Mouse (Mus musculus) embryonic facial prominence, embryonic 15.5 days (tissue): ENCODE data around the gene Pcyt1a. TPM values are rescaled to one million over a fixed set of nuclear protein-coding genes. Genes with fewer than 3 reads are reported as not detected.

ENCODE experiments used
- ATAC-seq: fragments of 200-750 bp; cut with Nextera tagmentation; 2 replicates; pipeline ENCODE4 v1.8.0; 2017; ENCODE audit warnings: low read depth, moderate TSS enrichment; ENCODE audit not compliant: insufficient number of reproducible peaks, low FRiP score, low TSS enrichment
- H3K27ac ChIP-seq: fragments of 300-500 bp; sonication (generic); replicated peaks from 2 replicates; pipeline ENCODE4 v1.5.1; 2015; ENCODE audit warnings: mild to moderate bottlenecking, inconsistent platforms
- H3K27me3 ChIP-seq: fragments of 300-500 bp; sonication (generic); 2 replicates; pipeline ENCODE4 v1.6.1; 2015; ENCODE audit warnings: inconsistent platforms
- H3K36me3 ChIP-seq: fragments of 300-500 bp; sonication (generic); 2 replicates; pipeline ENCODE4 v1.6.1; 2015; ENCODE audit warnings: mild to moderate bottlenecking, inconsistent platforms
- H3K4me1 ChIP-seq: fragments of 300-500 bp; sonication (generic); 2 replicates; pipeline ENCODE4 v1.6.1; 2015; ENCODE audit warnings: inconsistent platforms
- H3K4me2 ChIP-seq: fragments of 300-500 bp; sonication (generic); replicated peaks from 2 replicates; pipeline ENCODE4 v1.6.1; 2015; ENCODE audit warnings: mild to moderate bottlenecking, inconsistent platforms
- H3K4me3 ChIP-seq: fragments of 300-500 bp; sonication (generic); replicated peaks from 2 replicates; pipeline ENCODE4 v1.5.1; 2015; ENCODE audit warnings: mild to moderate bottlenecking, inconsistent platforms
- H3K9ac ChIP-seq: fragments of 300-500 bp; sonication (generic); 2 replicates; pipeline ENCODE4 v1.6.1; 2015; ENCODE audit warnings: inconsistent platforms
- H3K9me3 ChIP-seq: fragments of 300-500 bp; sonication (generic); replicated peaks from 2 replicates; pipeline ENCODE4 v1.6.1; 2016; ENCODE audit warnings: inconsistent platforms
- WGBS: fragments of 180-500 bp; shearing (Covaris S2); methylation state at CpG from one replicate; pipeline ENCODE4 v1.1.7; 2015; 5-methylcytosine and 5-hydroxymethylcytosine counted together
- polyA plus RNA-seq: library from polyadenylated mRNA; unstranded; fragments of >200 nt; fragmentation: Nextera tagmentation; extraction: Ambion mirVana; gene quantifications from 2 replicates; pipeline ENCODE4 v1.2.1, GENCODE M21; 2015

The Pcyt1a gene
- polyA plus RNA-seq, 1 experiment from 2014 or later = 41.3 TPM

DNA sequence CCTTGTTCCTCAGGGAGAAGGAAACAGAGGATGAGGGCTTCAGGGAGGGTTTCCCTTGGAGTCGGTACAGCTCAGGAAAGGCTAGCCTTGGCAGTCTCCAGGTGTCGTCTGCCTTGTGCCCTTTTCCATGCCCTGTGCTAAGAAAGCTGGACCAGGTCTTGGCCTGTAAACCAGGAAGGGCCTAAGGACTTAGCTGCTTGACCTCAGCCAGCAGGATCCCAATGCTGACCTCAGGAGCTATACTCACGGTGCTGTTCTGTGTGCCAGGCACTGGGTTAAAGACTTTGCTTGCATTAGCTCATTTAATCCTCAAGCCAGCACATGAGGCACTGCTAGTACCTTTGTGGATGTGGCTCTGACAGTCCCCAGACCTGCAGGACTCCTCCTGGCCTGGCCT is 80.6 kb downstream of the Pcyt1a start:
- Histone ChIP-seq H3K4me3 (no peak overlapping the region), H3K27me3 (no peaks in the 10 kb centered on the region), H3K9ac (no peak overlapping the region), H3K4me2 (no peak overlapping the region), H3K27ac (no peak overlapping the region), H3K4me1 (peaks cover 21% of the 10 kb centered on the region), H3K9me3 (no peaks in the 10 kb centered on the region), H3K36me3 (no peaks in the 10 kb centered on the region)
- ATAC-seq = no peak
- 79% methylated on average over 3 of the region's 3 CpGs for WGBS

- H3K27me3 ChIP-seq = no peaks in the 10 kb centered on the region
- H3K4me3 ChIP-seq = no peak overlapping the region
- 88% methylated on average over 8 of the region's 8 CpGs for WGBS
- H3K27ac ChIP-seq = no peak overlapping the region
- no peaks in the 10 kb centered on the region for H3K36me3 ChIP-seq
- no peak for ATAC-seq
- H3K4me2 ChIP-seq = no peak overlapping the region
- H3K4me1 ChIP-seq = peaks cover 26% of the 10 kb centered on the region
- no peak overlapping the region for H3K9ac ChIP-seq
- H3K9me3 ChIP-seq = no peaks in the 10 kb centered on the region
Observed at GRCm38 (mm10) chr16:32511827-32512490, 81.2 kb downstream of the Pcyt1a start.

- WGBS = 56% methylated on average over 3 of the region's 3 CpGs
- Histone ChIP-seq H3K4me2 (no peak overlapping the region), H3K4me1 (peaks cover 26% of the 10 kb centered on the region), H3K36me3 (no peaks in the 10 kb centered on the region), H3K4me3 (no peak overlapping the region), H3K9me3 (no peaks in the 10 kb centered on the region), H3K27me3 (no peaks in the 10 kb centered on the region), H3K27ac (no peak overlapping the region), H3K9ac (no peak overlapping the region)
- ATAC-seq = no peak
Observed at GRCm38 (mm10) chr16:32512921-32513320, 82.2 kb downstream of the Pcyt1a start.

- H3K36me3 ChIP-seq = no peaks in the 10 kb centered on the region
- ATAC-seq = no peak
- 0 out of 2 replicates have a peak overlapping the region, but pooled peaks have one; percentile 17 for H3K27ac ChIP-seq
- peaks cover 26% of the 10 kb centered on the region for H3K4me1 ChIP-seq
- H3K4me2 ChIP-seq = no peak overlapping the region
- H3K4me3 ChIP-seq = no peak overlapping the region
- WGBS = 79% methylated on average over 6 of the region's 6 CpGs
- H3K9me3 ChIP-seq = no peaks in the 10 kb centered on the region
- no peak overlapping the region for H3K9ac ChIP-seq
- no peaks in the 10 kb centered on the region for H3K27me3 ChIP-seq
Observed at GRCm38 (mm10) chr16:32513401-32513800, 82.7 kb downstream of the Pcyt1a start.

- H3K4me1 ChIP-seq = peaks cover 24% of the 10 kb centered on the region
- no peak for ATAC-seq
- WGBS = 90% methylated on average over 6 of the region's 6 CpGs
Observed at GRCm38 (mm10) chr16:32513948-32514347, 83.2 kb downstream of the Pcyt1a start.

DNA sequence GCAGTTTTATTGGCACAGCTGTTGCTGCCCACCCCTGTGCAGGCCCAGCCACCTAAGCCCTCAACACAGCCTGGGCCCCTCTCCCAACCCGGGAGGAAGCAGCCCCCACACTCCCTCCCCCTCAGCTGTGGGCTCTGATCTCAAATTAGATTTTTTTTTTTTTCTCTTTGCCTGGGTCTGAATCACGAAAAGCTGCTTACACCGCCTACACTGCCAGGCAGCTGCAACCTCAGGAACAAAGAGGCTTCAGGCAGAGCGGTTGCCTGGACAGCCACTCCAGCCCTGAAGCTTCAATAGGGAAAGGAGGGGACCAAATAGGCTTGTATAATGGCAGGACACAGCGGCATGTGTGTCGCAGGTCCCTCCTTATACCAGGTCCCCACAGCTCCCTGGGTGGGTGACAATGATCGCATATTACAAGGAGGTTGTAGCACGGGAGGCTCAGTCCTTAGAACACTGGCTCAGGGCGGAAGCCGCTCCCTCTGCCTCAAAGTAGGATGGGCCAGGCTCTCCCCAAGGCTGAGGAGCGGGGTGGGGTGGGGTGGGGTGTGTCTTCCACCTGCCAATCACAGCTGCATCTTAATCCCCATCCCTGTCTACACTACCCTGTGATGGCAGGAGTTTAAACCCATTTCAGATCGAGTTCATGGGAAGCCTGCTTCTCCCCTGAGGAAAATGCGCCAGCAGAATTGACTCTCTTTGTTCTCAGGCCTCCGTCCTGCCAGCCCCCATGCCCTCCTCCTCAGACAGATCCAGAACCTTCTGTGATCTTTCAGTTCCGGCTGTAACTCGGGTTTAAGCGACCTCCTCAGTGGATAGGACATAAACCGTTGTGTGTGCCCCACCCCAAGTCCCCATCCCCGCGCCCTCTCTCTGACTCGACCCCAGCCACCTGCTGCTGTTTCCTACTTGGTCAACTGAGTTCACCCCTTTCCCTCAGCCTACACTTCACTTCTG is 85.6 kb downstream of the Pcyt1a start:
- Histone ChIP-seq H3K4me1 (peaks cover 16% of the 10 kb centered on the region), H3K36me3 (no peaks in the 10 kb centered on the region), H3K9me3 (no peaks in the 10 kb centered on the region), H3K4me2 (peak overlapping the region; percentile 49), H3K27ac (peak overlapping the region; percentile 76), H3K4me3 (peak overlapping the region; percentile 26), H3K27me3 (no peaks in the 10 kb centered on the region), H3K9ac (no peak overlapping the region)
- WGBS = 9% methylated on average over 21 of the region's 21 CpGs
- ATAC-seq = peak; percentile 86

More at GRCm38 (mm10) chr16:32513948-32514347, 83.2 kb downstream of the Pcyt1a start:
- Histone ChIP-seq H3K27me3 (no peaks in the 10 kb centered on the region), H3K4me3 (no peak overlapping the region), H3K9ac (no peak overlapping the region), H3K27ac (no peak overlapping the region), H3K9me3 (no peaks in the 10 kb centered on the region), H3K4me2 (no peak overlapping the region), H3K36me3 (no peaks in the 10 kb centered on the region)

GRCm38 (mm10) chr16:32517785-32518481 is 87.2 kb downstream of the Pcyt1a start:
- ATAC-seq = no peak
- no peaks in the 10 kb centered on the region for H3K9me3 ChIP-seq
- H3K27me3 ChIP-seq = no peaks in the 10 kb centered on the region
- no peak overlapping the region for H3K4me2 ChIP-seq
- peaks cover 16% of the 10 kb centered on the region for H3K4me1 ChIP-seq
- 78% methylated on average over 12 of the region's 12 CpGs for WGBS
- no peak overlapping the region for H3K4me3 ChIP-seq
- H3K27ac ChIP-seq = no peak overlapping the region
- H3K9ac ChIP-seq = no peak overlapping the region
- H3K36me3 ChIP-seq = no peaks in the 10 kb centered on the region

- no peak overlapping the region for H3K4me2 ChIP-seq
- ATAC-seq = no peak
- no peaks in the 10 kb centered on the region for H3K9me3 ChIP-seq
- H3K36me3 ChIP-seq = no peaks in the 10 kb centered on the region
- H3K27ac ChIP-seq = peak overlapping the region; percentile 49; the same call in 1 of the 2 replicates
- no peaks in the 10 kb centered on the region for H3K27me3 ChIP-seq
- peaks cover 16% of the 10 kb centered on the region for H3K4me1 ChIP-seq
- no peak overlapping the region for H3K9ac ChIP-seq
- WGBS = 76% methylated on average over 15 of the region's 15 CpGs
- no peak overlapping the region for H3K4me3 ChIP-seq
Observed at GRCm38 (mm10) chr16:32519656-32520371, 89.1 kb downstream of the Pcyt1a start.

DNA sequence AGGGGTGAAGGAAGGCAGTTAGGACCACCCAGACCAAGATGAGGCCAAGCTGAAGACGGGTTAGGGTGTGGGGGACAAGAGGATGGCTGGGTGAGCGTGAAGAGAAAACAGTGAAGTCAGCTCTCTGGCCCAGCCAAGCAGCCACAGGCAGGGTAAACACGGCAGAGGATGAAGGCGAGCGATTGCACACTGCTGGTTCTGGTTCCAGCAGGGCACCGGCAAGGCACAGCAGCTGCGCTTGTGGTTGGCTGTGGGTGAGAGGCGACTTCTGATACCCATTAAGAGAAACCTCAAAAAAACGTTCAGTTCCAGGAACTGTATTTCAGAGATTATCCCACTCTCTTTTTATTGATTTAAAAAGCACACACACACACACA is 89.6 kb downstream of the Pcyt1a start:
- ATAC-seq = peak; percentile 36; the same call in 1 of the 2 replicates
- H3K4me1 ChIP-seq = peaks cover 16% of the 10 kb centered on the region
- H3K27ac ChIP-seq = peak overlapping the region; percentile 49; the same call in 1 of the 2 replicates
- H3K4me2 ChIP-seq = no peak overlapping the region
- H3K9ac ChIP-seq = no peak overlapping the region
- 15% methylated on average over 9 of the region's 9 CpGs for WGBS
- no peak overlapping the region for H3K4me3 ChIP-seq
- no peaks in the 10 kb centered on the region for H3K9me3 ChIP-seq
- H3K27me3 ChIP-seq = no peaks in the 10 kb centered on the region
- no peaks in the 10 kb centered on the region for H3K36me3 ChIP-seq

DNA sequence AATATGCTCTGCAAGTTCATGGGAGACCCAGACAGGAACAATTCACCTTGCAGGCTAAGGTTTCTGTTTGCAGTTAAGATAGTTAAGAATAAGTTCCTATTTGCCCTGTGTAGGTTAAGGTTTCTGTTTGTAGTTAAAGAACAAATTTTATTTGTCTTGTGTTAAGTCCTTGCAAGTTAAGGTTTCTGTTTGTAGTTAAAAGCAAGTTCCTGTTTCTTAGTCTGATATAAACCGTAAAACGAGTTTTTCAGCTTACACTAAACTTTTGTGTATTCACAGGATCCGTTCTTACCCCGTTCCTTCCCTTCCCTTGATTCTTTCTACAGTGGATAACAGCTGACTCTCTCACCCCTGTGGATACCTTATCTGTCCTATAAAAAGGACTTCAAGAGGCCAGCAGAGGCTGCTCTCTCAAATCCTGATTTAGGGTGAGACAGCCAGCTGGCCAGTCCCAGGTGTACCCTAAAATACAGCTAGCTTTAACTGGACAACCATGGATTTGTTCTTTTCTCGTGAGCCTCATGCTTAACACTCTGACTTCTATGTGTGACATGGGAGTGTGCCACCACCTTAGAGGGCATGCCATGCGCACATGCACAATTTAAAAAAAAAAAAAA is 92.0 kb downstream of the Pcyt1a start:
- peaks cover 4% of the 10 kb centered on the region; the same call in 1 of the 2 replicates for H3K4me1 ChIP-seq
- no peak for ATAC-seq
- 60% methylated on average over 6 of the region's 6 CpGs for WGBS
- H3K4me3 ChIP-seq = no peak overlapping the region
- no peaks in the 10 kb centered on the region for H3K27me3 ChIP-seq
- no peak overlapping the region for H3K4me2 ChIP-seq
- H3K9ac ChIP-seq = no peak overlapping the region
- no peaks in the 10 kb centered on the region for H3K9me3 ChIP-seq
- H3K27ac ChIP-seq = no peak overlapping the region
- no peaks in the 10 kb centered on the region for H3K36me3 ChIP-seq
